Mouse (Mus musculus) midbrain, embryonic 10.5 days (tissue): Measurements from ENCODE around the gene Plk1. TPM values are rescaled to one million over a fixed set of nuclear protein-coding genes. Genes with fewer than 3 reads are reported as not detected.
A peak's percentile ranks its signal among the peaks of the same experiment; 100 is the strongest.

ENCODE experiments used
- DNase-seq: peaks from one replicate; pipeline ENCODE4 v3.0.0-alpha.2; 2017; ENCODE audit warnings: low spot score
- H3K27ac ChIP-seq: fragments of 300-500 bp; sonication (generic); replicated peaks from 2 replicates; pipeline ENCODE4 v1.5.1; 2016; ENCODE audit warnings: mild to moderate bottlenecking
- H3K27me3 ChIP-seq: fragments of 300-500 bp; sonication (generic); 2 replicates; pipeline ENCODE4 v1.6.1; 2016; ENCODE audit warnings: low read depth, mild to moderate bottlenecking; ENCODE audit not compliant: poor library complexity, severe bottlenecking
- H3K36me3 ChIP-seq: fragments of 300-500 bp; sonication (generic); 2 replicates; pipeline ENCODE4 v1.6.1; 2016; ENCODE audit warnings: mild to moderate bottlenecking, moderate library complexity
- H3K4me1 ChIP-seq: fragments of 300-500 bp; sonication (generic); 2 replicates; pipeline ENCODE4 v1.6.1; 2016
- H3K4me3 ChIP-seq: fragments of 300-500 bp; sonication (generic); 2 replicates; pipeline ENCODE4 v1.5.1; 2016; ENCODE audit warnings: mild to moderate bottlenecking, moderate library complexity
- H3K9me3 ChIP-seq: fragments of 300-500 bp; sonication (generic); replicated peaks from 2 replicates; pipeline ENCODE4 v1.6.1; 2016; ENCODE audit warnings: mild to moderate bottlenecking
- WGBS: fragments of 180-500 bp; shearing (Covaris S2); methylation state at CpG from one replicate; pipeline ENCODE4 v1.1.7; 2016; 5-methylcytosine and 5-hydroxymethylcytosine counted together
- polyA plus RNA-seq: library from polyadenylated mRNA; unstranded; fragments of >200 nt; fragmentation: Nextera tagmentation; extraction: Ambion mirVana; gene quantifications from 2 replicates; pipeline ENCODE4 v1.2.1, GENCODE M21; 2016

Plk1 gene
- polyA plus RNA-seq, 1 experiment from 2014 or later = 248 TPM

DNA sequence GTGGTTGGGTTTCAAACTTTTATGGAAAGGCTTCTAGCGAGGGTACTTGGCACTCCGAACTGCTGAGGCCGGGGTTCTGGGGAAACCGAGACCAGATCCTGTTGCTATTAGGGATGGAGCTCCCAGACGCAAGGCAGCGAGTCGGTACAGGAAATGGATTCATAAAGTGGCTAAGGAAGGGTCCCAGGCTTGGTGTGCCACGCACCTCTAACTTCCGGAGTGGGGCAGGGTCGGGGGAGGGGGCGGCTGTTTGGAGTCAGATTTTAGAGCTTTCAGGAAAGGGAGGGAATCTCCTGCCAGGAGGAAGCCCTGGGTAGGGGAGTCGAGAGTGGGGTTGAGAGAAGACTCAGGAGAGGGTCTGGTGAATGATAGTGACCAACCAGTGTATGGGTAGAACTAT is 798 bp downstream of the Plk1 start:
- Histone ChIP-seq H3K36me3 (peaks cover 46% of the 10 kb centered on the region), H3K9me3 (no peaks in the 10 kb centered on the region), H3K27ac (peak overlapping the region; percentile 90), H3K4me3 (peak overlapping the region; percentile 86), H3K27me3 (no peaks in the 10 kb centered on the region), H3K4me1 (peaks cover 58% of the 10 kb centered on the region)
- DNase-seq = peak; percentile 36
- WGBS = under 1% methylated on average over 12 of the region's 12 CpGs

DNA sequence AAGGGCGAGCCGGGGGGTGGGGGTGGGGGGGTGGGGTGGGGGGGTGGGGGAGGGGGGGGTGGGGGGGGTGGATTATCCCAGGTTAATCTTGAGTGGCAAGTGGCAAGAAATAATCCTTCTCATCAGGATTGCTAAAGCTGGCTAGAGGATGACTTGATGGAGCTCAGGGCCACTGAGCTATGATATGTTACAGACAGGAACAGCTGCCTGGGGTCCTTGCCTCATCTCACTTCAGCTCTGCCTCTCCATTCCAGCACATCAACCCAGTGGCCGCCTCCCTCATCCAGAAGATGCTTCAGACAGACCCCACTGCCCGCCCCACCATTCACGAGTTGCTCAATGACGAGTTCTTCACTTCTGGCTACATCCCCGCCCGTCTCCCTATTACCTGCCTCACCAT is 4.5 kb downstream of the Plk1 start:
- no peaks in the 10 kb centered on the region for H3K27me3 ChIP-seq
- no peaks in the 10 kb centered on the region for H3K9me3 ChIP-seq
- H3K4me3 ChIP-seq = no peak overlapping the region
- H3K27ac ChIP-seq = no peak overlapping the region
- WGBS = 94% methylated on average over 8 of the region's 8 CpGs
- H3K4me1 ChIP-seq = peaks cover 40% of the 10 kb centered on the region
- H3K36me3 ChIP-seq = peaks cover 84% of the 10 kb centered on the region
- no peak for DNase-seq

DNA sequence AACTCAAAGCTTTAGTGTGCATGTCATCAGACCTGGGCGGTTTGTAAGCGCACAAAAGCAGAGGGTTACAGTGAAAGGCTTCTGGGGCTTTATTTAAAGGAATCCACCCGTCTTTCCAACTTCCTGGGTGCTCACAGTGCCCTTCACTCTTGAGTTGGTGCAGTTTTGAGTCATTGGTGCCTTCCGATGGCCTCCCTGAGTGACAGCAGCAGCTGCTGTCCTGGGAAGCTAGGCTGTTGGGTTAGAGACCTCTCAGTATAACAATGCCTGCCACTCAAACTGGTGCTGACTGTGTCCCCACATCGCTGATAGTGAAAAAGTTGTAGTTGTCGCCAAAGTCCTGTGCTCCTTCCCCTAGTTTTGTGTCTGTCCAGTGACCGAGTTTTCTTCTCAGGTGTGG is 8.0 kb downstream of the Plk1 start:
- Histone ChIP-seq H3K27me3 (no peaks in the 10 kb centered on the region), H3K36me3 (peaks cover 89% of the 10 kb centered on the region), H3K4me3 (no peak overlapping the region), H3K27ac (no peak overlapping the region), H3K4me1 (peaks cover 15% of the 10 kb centered on the region), H3K9me3 (no peaks in the 10 kb centered on the region)
- WGBS = 91% methylated on average over 7 of the region's 7 CpGs
- no peak for DNase-seq

DNA sequence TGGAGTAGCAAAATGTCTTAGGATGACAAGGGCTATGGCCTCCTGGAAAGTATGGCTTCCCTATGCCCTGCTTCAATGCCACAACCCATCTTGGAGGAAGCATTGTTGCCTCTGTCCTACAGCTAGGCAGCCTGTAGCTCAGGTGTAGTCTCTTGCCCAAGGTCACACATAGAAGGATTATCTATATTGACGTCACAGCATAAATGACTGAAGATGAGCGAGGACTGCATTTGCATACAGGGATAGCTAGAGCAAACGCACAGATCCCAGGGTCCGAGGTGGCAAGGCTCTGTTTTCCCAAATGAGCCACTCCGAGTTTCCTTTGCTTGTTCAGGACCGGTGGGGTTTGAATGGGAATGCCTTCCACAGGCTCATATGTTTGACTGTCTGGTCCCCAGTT is 11.5 kb downstream of the Plk1 start:
- peaks cover 54% of the 10 kb centered on the region for H3K36me3 ChIP-seq
- H3K27me3 ChIP-seq = no peaks in the 10 kb centered on the region

DNA sequence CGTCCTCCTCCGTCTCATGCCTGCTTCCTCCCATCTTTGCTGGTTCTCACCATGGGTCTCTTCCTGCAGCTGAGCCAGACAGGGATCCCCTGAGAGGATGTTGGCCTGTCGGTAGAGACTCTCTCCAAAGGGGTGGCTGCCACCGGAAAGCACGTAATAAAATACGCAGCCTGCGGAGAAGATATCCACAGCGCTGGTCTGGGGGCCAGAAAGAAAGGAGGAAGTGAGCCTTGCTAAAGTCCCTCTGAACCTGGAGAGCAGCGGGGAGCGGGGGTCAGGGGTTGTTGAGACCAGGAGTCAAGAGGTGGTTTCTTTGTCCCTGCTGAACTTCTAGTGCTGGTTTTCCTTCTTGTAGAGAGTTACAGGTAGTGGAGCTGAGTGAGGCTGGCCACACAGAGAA is 12.4 kb downstream of the Plk1 start:
- 83% methylated on average over 10 of the region's 10 CpGs for WGBS
- Histone ChIP-seq H3K4me3 (no peak overlapping the region), H3K27me3 (no peaks in the 10 kb centered on the region), H3K27ac (no peak overlapping the region), H3K9me3 (no peaks in the 10 kb centered on the region), H3K36me3 (peaks cover 45% of the 10 kb centered on the region), H3K4me1 (no peaks in the 10 kb centered on the region)
- no peak for DNase-seq

More for the DNA sequence above, 11.5 kb downstream of the Plk1 start:
- Histone ChIP-seq H3K4me3 (no peak overlapping the region), H3K27ac (no peak overlapping the region), H3K9me3 (no peaks in the 10 kb centered on the region), H3K4me1 (no peaks in the 10 kb centered on the region)
- 87% methylated on average over 6 of the region's 6 CpGs for WGBS
- DNase-seq = no peak

DNA sequence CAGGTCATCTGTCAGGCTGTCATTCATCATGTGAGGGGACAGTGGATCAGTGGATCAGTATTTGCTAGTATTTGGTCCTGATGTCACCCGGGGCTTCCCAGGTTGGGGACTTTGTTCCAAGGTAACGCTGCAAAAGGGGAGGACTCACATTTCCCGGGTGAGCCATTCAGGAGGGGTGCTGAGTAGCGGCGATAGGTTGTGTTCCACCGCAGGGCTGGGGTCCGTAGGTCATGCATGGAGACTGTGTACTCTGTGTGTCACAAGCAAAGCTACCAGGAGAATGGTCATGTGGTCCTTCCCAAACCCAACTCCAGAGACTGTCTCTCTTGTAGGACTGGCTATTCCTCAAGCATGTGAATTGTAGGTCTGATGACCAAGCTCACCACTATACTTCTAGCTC is 21.5 kb downstream of the Plk1 start:
- H3K27ac ChIP-seq = no peak overlapping the region
- WGBS = 87% methylated on average over 7 of the region's 7 CpGs
- H3K27me3 ChIP-seq = no peaks in the 10 kb centered on the region
- H3K36me3 ChIP-seq = no peaks in the 10 kb centered on the region
- H3K4me3 ChIP-seq = no peak overlapping the region
- DNase-seq = no peak
- peaks cover under 1% of the 10 kb centered on the region; the same call in 1 of the 2 replicates for H3K4me1 ChIP-seq
- no peaks in the 10 kb centered on the region for H3K9me3 ChIP-seq

DNA sequence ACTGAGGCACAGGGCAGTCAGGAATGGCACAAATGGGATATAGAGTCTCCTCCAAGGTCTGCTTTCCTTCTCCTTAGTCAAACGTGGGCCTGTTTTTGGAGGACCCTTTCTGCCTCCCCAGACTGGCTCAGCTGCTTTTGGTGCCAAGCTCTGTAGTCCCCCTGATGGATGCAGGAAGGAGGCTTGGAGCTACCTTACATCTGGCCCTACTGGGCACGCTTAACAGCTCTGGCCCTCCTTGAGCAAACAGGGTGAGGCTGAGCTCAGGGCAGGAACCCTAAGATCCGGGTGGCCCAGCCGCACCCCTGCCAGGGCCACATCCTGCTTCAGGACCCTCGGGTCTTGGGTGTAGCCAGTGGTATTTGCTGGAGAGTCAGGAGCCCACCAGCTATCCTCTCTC is 25.3 kb downstream of the Plk1 start:
- Histone ChIP-seq H3K9me3 (no peaks in the 10 kb centered on the region), H3K36me3 (no peaks in the 10 kb centered on the region), H3K27ac (no peak overlapping the region), H3K27me3 (no peaks in the 10 kb centered on the region), H3K4me1 (peaks cover 4% of the 10 kb centered on the region; the same call in 1 of the 2 replicates), H3K4me3 (no peak overlapping the region)
- 77% methylated on average over 5 of the region's 5 CpGs for WGBS
- no peak for DNase-seq

DNA sequence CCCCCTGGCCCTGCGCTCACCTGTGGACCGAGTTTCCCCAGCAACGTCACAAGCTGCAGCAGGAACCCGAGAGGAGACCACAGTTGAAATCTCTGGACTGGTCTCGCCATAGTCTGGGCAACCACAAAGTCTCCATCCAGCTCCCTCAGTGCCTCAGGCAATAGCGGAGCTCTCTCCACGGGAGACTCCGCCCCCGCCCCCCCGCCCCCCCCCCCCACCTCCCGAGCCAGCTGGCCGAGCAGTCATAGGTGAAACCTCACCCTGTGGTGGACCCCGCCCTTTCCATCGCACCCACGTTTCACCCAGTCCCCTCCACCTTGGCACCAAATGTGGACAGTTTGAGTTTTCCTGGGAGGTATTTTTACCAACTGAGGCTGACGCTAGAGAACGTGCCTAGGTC is 26.8 kb downstream of the Plk1 start, which contains the start of gene Ern2:
Gene Ern2 (minus strand): TSS at position 165 of the 400 bp plus-strand sequence.
- Histone ChIP-seq H3K27me3 (no peaks in the 10 kb centered on the region), H3K36me3 (no peaks in the 10 kb centered on the region), H3K27ac (no peak within 1 kb of the TSS), H3K4me1 (peaks cover 4% of the 10 kb centered on the region; the same call in 1 of the 2 replicates), H3K9me3 (no peaks in the 10 kb centered on the region), H3K4me3 (no peak within 1 kb of the TSS)
- 24% methylated on average over 17 of the region's 17 CpGs for WGBS
- DNase-seq = no peak

DNA sequence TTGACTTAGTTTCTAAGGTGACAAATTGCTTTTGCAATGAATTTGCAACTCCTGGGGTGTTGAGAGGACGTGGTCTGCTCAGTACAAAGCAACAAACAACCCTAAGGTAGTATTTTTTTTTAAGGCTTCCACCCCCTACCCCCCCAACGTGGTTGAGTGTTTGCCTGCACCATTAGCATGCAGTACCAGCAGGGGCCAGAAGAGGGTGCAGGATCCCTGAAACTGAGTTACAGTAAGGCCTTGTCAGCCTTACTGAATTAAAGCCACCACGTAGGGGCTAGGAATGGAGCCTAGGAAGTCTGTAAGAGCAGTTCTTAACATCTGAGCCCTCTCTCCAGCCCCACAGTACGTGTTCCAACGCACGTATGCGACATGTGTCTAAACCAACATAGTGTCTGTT is 30.2 kb downstream of the Plk1 start:
- no peak overlapping the region for H3K27ac ChIP-seq
- WGBS = 23% methylated on average over 7 of the region's 7 CpGs
- H3K4me3 ChIP-seq = no peak overlapping the region
- DNase-seq = peak; percentile 61
- no peaks in the 10 kb centered on the region for H3K36me3 ChIP-seq
- H3K27me3 ChIP-seq = no peaks in the 10 kb centered on the region
- no peaks in the 10 kb centered on the region for H3K9me3 ChIP-seq
- peaks cover 4% of the 10 kb centered on the region; the same call in 1 of the 2 replicates for H3K4me1 ChIP-seq

DNA sequence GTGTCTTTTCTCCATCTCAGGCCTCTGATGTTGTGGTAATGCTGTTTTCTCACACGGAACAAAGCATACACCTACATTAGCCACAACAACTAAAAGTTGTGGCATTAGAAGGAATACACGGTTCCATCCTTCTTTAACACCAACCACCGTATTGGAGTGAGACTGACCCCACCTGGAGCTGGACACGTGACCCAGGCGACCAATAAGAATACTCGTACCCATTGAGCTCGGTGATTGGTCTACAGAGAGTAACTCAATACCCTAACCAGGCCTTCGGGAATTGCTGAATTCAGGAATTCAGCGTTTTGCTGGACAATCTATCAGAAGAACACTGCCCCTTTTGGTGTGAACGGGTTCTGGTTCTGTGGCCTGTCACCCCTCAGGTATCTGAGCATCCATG is 31.9 kb downstream of the Plk1 start:
- 67% methylated on average over 10 of the region's 10 CpGs for WGBS
- Histone ChIP-seq H3K27me3 (no peaks in the 10 kb centered on the region), H3K27ac (no peak overlapping the region), H3K4me1 (no peaks in the 10 kb centered on the region), H3K36me3 (no peaks in the 10 kb centered on the region), H3K4me3 (no peak overlapping the region), H3K9me3 (no peaks in the 10 kb centered on the region)
- no peak for DNase-seq

DNA sequence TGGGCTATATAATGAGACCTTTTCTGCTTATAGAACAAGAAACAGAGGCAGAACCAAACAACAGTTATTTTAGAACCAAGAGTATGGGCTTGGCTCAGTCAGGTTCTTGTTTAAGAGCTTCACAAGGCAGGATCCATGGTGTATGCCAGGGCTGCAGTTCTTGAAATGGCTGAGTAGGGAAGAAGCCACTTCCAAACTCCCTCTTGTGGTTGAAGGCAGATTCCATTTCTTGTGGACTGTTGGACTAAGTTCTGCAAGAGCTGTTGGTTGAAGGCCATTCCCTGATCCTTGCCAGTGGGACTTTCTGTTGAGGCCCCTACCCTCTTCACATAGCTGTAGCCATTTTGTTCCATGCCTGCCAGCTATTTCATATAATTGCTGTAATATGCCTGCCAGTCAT is 34.7 kb downstream of the Plk1 start:
- H3K4me1 ChIP-seq = no peaks in the 10 kb centered on the region
- H3K27ac ChIP-seq = no peak overlapping the region
- H3K9me3 ChIP-seq = no peaks in the 10 kb centered on the region
- no peak for DNase-seq
- H3K4me3 ChIP-seq = no peak overlapping the region
- no peaks in the 10 kb centered on the region for H3K27me3 ChIP-seq
- no peaks in the 10 kb centered on the region for H3K36me3 ChIP-seq

DNA sequence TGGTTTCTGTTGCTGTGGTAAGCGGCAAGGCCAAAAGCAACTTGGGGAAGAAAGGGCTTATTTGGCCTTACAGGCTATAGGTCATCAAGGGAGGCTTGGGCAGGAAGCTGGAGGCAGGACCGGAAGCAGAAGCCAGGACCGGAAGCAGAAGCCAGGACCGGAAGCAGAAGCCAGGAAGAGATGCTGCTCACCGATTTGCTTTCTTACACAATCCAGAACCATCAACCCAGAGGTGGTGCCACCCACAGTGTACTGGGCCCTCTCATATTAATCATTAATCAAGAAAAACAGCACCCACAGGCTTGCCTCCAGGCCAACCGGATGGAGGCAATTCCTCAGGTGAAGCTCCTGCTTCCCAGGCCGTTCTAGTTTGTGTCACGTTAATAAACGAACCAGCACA is 37.5 kb downstream of the Plk1 start:
- WGBS = 90% methylated on average over 9 of the region's 9 CpGs
- H3K27ac ChIP-seq = no peak overlapping the region
- no peaks in the 10 kb centered on the region for H3K4me1 ChIP-seq
- no peak for DNase-seq
- no peaks in the 10 kb centered on the region for H3K36me3 ChIP-seq
- no peaks in the 10 kb centered on the region for H3K9me3 ChIP-seq
- no peaks in the 10 kb centered on the region for H3K27me3 ChIP-seq
- no peak overlapping the region for H3K4me3 ChIP-seq

DNA sequence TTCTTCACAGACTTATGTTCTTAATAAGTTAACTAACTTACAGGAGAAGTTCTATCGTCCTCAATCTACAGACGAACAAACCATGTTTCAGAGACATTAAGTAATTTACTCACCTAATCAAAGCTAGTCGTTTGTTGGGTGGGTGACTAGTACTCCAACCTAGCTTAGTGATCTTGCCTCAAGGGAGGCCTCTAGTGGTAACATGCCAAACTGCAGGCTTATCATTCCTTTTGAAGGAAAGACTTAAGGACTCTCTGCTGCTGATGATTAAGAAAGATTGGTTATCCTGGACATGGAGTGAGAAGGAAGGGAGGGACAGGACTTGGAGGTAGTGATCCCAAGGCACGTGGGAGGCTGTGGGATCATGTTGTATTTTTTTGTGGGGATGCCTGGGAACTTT is 38.1 kb downstream of the Plk1 start:
- 39% methylated on average over 4 of the region's 4 CpGs for WGBS
- Histone ChIP-seq H3K27me3 (no peaks in the 10 kb centered on the region), H3K9me3 (no peaks in the 10 kb centered on the region), H3K4me1 (no peaks in the 10 kb centered on the region), H3K27ac (no peak overlapping the region), H3K36me3 (no peaks in the 10 kb centered on the region), H3K4me3 (no peak overlapping the region)
- DNase-seq = no peak

DNA sequence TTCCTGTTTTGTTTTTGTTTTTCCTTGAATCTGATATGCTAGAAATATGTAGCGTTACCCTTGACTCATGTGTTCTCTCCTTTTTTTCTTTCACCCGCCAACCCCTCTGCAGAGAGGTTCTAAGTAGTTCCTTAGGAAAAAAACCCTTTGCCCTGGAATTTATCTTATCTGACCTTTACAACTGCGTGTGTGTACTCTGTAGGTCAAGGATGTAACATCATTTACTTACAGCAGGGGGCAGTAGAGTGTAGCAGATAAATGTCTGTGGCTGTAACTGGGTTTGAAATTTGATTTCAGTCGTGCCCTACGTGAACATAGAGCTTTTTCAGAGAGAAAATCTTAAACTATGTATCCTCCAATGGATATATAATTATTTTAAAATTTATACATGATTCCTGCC is 40.1 kb downstream of the Plk1 start:
- no peaks in the 10 kb centered on the region for H3K27me3 ChIP-seq
- DNase-seq = no peak
- no peaks in the 10 kb centered on the region for H3K36me3 ChIP-seq
- 41% methylated on average over 5 of the region's 5 CpGs for WGBS
- no peak overlapping the region for H3K27ac ChIP-seq
- H3K4me1 ChIP-seq = no peaks in the 10 kb centered on the region
- H3K9me3 ChIP-seq = no peaks in the 10 kb centered on the region
- H3K4me3 ChIP-seq = no peak overlapping the region
